Mouse (Mus musculus) kidney, adult 2 months (tissue): ENCODE data around the gene Eya2.

Experiments used
- CTCF ChIP-seq: fragments of 200-500 bp; conservative IDR thresholded peaks from 2 replicates; pipeline ENCODE4 v1.5.1; 2011; ENCODE audit warnings: low read depth, mild to moderate bottlenecking, control low read depth, low read length, moderate library complexity, mixed read lengths; ENCODE audit not compliant: insufficient read depth, insufficient read length
- POLR2A ChIP-seq: fragments of 200-500 bp; IDR thresholded peaks from one replicate; pipeline ENCODE4 v1.6.1; 2011; ENCODE audit warnings: low read depth, low read length, control low read depth

DNA sequence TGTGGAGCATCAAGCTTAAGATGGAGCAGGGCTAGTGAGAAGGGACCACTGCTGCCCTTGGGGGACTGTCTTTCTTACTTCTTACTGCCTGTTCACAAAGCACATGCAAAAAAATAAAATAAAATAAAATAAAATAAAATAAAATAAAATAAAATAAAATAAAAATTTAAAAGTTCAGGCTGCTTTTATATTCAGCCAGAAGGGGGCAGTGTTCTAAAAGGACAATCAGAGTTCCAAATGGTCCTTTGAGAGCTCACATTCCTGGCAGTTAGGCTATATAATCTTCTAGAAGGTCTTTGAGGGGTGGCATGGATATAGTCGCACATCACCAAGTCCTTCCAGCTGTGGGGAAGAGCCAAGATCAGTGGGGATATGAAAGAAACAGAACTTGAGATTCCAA lies 191.6 kb downstream of the Eya2 start:
- no peak for TF ChIP-seq POLR2A
- TF ChIP-seq CTCF, result no peak
